Mouse (Mus musculus): ENCODE results near the gene 4921501E09Rik. TPM values are rescaled to one million over a fixed set of nuclear protein-coding genes. Genes with fewer than 3 reads are reported as not detected.

Gene 4921501E09Rik
- polyA plus RNA-seq (2014; fragmentation: Nextera tagmentation; extraction: Ambion mirVana), result not detected in 2 replicates

DNA sequence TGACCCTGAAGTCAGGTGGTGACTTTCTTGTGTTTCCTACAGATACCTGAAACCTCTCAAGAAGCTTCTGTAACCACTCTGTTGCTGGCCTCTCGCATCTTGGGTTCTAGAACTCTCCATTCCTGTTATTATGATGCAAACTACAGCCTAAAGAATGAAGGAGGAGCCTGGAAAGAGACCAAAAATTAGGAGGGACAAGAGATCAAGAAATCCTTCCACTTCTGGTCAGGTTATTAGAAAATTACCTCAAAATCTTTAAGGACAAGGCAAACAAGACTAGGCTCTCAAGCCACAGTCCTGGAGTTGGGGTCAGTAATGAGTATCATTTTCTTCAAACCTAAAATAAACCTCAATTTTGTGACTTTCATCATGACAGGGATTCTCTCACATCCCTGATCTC is at the start of gene 4921501E09Rik:
4921501E09Rik (minus strand) TSS at position 101 of the 400 bp plus-strand sequence.
- Histone ChIP-seq H3K4me1 (ENCODE audit: control insufficient read depth in 2 of 2, insufficient read depth in 2 of 2, low read length in 2 of 2) (no peaks in the 10 kb centered on the region), H3K27ac (replicated peaks in 1 of 2; ENCODE audit: control insufficient read depth in 1 of 2, insufficient read depth in 1 of 2, low read depth in 2 of 2, low read length in 2 of 2) (no peak within 1 kb of the TSS), H3K9ac (ENCODE audit: low read length) (no peak within 1 kb of the TSS), H3K27me3 (ENCODE audit: control insufficient read depth, insufficient read depth, low read length) (no peaks in the 10 kb centered on the region), H3K36me3 (ENCODE audit: control insufficient read depth, insufficient read depth, low read length) (no peaks in the 10 kb centered on the region), H3K4me3 (ENCODE audit: control insufficient read depth in 1 of 2, insufficient read depth in 1 of 2, low read depth in 1 of 2, low read length in 2 of 2) (no peak within 1 kb of the TSS), H3K9me3 (ENCODE audit: control insufficient read depth, low read length) (no peaks in the 10 kb centered on the region), H3K4me2 (ENCODE audit: low read length) (no peak within 1 kb of the TSS)
- 45% methylated on average over 1 of the region's 1 CpGs for WGBS
- ATAC-seq (ENCODE audit: insufficient number of reproducible peaks, insufficient read depth, low FRiP score, low read depth), result no peak

GRCm38 (mm10) chr17:33097396-33097795 is 29.5 kb upstream of the 4921501E09Rik start:
- no peak overlapping the region for H3K27ac ChIP-seq (replicated peaks in 1 of 2; ENCODE audit: control insufficient read depth in 1 of 2, insufficient read depth in 1 of 2, low read depth in 2 of 2, low read length in 2 of 2)
- peaks cover 3 to 8% of the 10 kb centered on the region in 2 experiments; a peak in 3 of 4 replicates for H3K4me1 ChIP-seq (ENCODE audit: control insufficient read depth in 2 of 2, insufficient read depth in 2 of 2, low read length in 2 of 2)
- no peaks in the 10 kb centered on the region for H3K9me3 ChIP-seq (ENCODE audit: control insufficient read depth, low read length)
- H3K9ac ChIP-seq (ENCODE audit: low read length), result no peak overlapping the region
- no peak overlapping the region for H3K4me2 ChIP-seq (ENCODE audit: low read length)
- no peak overlapping the region for H3K4me3 ChIP-seq (ENCODE audit: control insufficient read depth in 1 of 2, insufficient read depth in 1 of 2, low read depth in 1 of 2, low read length in 2 of 2)
- 91% methylated on average over 2 of the region's 2 CpGs for WGBS
- ATAC-seq (ENCODE audit: insufficient number of reproducible peaks, insufficient read depth, low FRiP score, low read depth), result no peak
- no peaks in the 10 kb centered on the region for H3K36me3 ChIP-seq (ENCODE audit: control insufficient read depth, insufficient read depth, low read length)
- H3K27me3 ChIP-seq (ENCODE audit: control insufficient read depth, insufficient read depth, low read length), result no peaks in the 10 kb centered on the region

DNA sequence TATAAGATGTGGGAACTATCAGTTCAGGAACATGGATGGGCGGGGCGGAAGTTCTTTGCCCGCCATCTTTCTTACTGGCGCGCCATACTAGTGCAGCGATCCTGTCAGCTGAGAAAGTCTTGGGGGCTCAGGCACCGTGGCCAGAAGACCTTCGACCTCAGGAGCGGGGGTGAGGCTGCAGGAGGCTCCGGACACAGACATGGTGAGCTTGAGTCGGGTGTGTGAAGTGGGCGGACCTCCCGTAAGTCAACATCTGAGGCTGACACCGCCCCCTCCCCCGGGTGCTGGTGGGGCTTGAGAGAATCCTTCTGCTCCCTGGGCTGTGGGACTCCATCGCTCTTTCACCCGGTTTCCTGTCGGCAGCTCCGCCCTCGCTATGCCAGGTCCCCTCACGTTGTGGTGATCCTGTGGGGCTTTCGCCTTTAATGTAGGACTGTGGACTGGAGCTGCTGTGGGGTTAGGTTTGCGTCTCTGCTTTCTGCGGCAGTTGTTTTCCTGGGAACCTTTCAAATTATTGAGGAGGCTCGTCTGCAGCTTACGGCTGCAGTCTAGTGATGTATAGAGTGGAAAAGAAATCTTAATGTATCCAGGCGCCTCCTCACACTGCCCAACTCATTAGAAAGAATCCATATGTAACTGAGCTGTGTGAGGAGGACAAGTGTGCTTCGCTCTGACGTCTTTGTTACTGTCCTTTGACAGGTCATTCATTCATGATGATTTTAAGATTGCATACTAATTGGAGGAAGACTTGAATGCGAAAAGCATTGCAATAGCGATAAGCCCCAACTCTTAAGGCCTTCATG is 24.7 kb upstream of the 4921501E09Rik start:
- Histone ChIP-seq H3K27ac (replicated peaks in 1 of 2; ENCODE audit: control insufficient read depth in 1 of 2, insufficient read depth in 1 of 2, low read depth in 2 of 2, low read length in 2 of 2) (peak overlapping the region; percentile 90 to 94), H3K9me3 (ENCODE audit: control insufficient read depth, low read length) (no peaks in the 10 kb centered on the region), H3K36me3 (ENCODE audit: control insufficient read depth, insufficient read depth, low read length) (no peaks in the 10 kb centered on the region), H3K4me3 (ENCODE audit: control insufficient read depth in 1 of 2, insufficient read depth in 1 of 2, low read depth in 1 of 2, low read length in 2 of 2) (peak overlapping the region; percentile 80 to 92), H3K27me3 (ENCODE audit: control insufficient read depth, insufficient read depth, low read length) (no peaks in the 10 kb centered on the region), H3K4me1 (ENCODE audit: control insufficient read depth in 2 of 2, insufficient read depth in 2 of 2, low read length in 2 of 2) (peaks cover 3 to 8% of the 10 kb centered on the region in 2 experiments; a peak in 3 of 4 replicates), H3K4me2 (ENCODE audit: low read length) (peak overlapping the region; percentile 78), H3K9ac (ENCODE audit: low read length) (peak overlapping the region; percentile 85)
- WGBS, result 2% methylated on average over 31 of the region's 31 CpGs
- ATAC-seq (ENCODE audit: insufficient number of reproducible peaks, insufficient read depth, low FRiP score, low read depth), result peak; percentile 60

- no peak for ATAC-seq (ENCODE audit: insufficient number of reproducible peaks, insufficient read depth, low FRiP score, low read depth)
- Histone ChIP-seq H3K4me3 (ENCODE audit: control insufficient read depth in 1 of 2, insufficient read depth in 1 of 2, low read depth in 1 of 2, low read length in 2 of 2) (no peak overlapping the region), H3K4me1 (ENCODE audit: control insufficient read depth in 2 of 2, insufficient read depth in 2 of 2, low read length in 2 of 2) (peaks cover 3 to 8% of the 10 kb centered on the region in 2 experiments; a peak in 3 of 4 replicates), H3K4me2 (ENCODE audit: low read length) (no peak overlapping the region), H3K9ac (ENCODE audit: low read length) (no peak overlapping the region), H3K27ac (replicated peaks in 1 of 2; ENCODE audit: control insufficient read depth in 1 of 2, insufficient read depth in 1 of 2, low read depth in 2 of 2, low read length in 2 of 2) (no peak overlapping the region), H3K36me3 (ENCODE audit: control insufficient read depth, insufficient read depth, low read length) (no peaks in the 10 kb centered on the region), H3K9me3 (ENCODE audit: control insufficient read depth, low read length) (no peaks in the 10 kb centered on the region), H3K27me3 (ENCODE audit: control insufficient read depth, insufficient read depth, low read length) (no peaks in the 10 kb centered on the region)
- 90% methylated on average over 1 of the region's 1 CpGs for WGBS
Measured at GRCm38 (mm10) chr17:33091630-33092029, 23.8 kb upstream of the 4921501E09Rik start.

- Histone ChIP-seq H3K36me3 (ENCODE audit: control insufficient read depth, insufficient read depth, low read length) (no peaks in the 10 kb centered on the region), H3K9me3 (ENCODE audit: control insufficient read depth, low read length) (no peaks in the 10 kb centered on the region), H3K27ac (replicated peaks in 1 of 2; ENCODE audit: control insufficient read depth in 1 of 2, insufficient read depth in 1 of 2, low read depth in 2 of 2, low read length in 2 of 2) (peak within 1 kb of the TSS; percentile 83 to 99), H3K27me3 (ENCODE audit: control insufficient read depth, insufficient read depth, low read length) (no peaks in the 10 kb centered on the region), H3K4me1 (ENCODE audit: control insufficient read depth in 2 of 2, insufficient read depth in 2 of 2, low read length in 2 of 2) (peaks cover 3 to 8% of the 10 kb centered on the region in 2 experiments; a peak in 3 of 4 replicates), H3K4me3 (ENCODE audit: control insufficient read depth in 1 of 2, insufficient read depth in 1 of 2, low read depth in 1 of 2, low read length in 2 of 2) (peak within 1 kb of the TSS; percentile 56 to 94), H3K9ac (ENCODE audit: low read length) (peak within 1 kb of the TSS; percentile 77), H3K4me2 (ENCODE audit: low read length) (peak within 1 kb of the TSS; percentile 76)
- 5% methylated on average over 34 of the region's 34 CpGs for WGBS
- ATAC-seq (ENCODE audit: insufficient number of reproducible peaks, insufficient read depth, low FRiP score, low read depth), result peak; percentile 85
Measured at GRCm38 (mm10) chr17:33089220-33089949, 21.5 kb upstream of the 4921501E09Rik start, which contains the start of gene Zfp563. Zfp563 (plus strand) TSS chr17:33089310.

DNA sequence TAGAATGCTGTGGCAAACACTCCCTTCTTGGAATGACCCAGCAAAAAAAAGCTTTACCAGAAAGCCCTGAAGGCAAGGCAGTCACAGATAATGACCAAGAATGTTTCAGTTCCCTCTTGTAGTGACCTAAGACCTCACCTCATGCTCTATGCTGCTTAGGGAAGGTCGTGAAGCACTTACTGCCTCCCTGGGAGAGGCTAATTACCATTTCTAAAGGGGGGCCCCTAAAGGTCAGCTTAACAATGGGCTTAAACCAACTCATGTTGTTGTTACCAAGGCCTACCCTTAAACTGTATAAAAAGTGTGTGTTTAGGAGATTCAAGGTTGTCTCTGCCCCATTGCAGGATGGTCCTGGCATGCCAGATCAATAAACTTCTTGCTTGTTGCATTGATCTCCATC is 4.9 kb downstream of the 4921501E09Rik start:
- Histone ChIP-seq H3K9me3 (ENCODE audit: control insufficient read depth, low read length) (no peaks in the 10 kb centered on the region), H3K4me3 (ENCODE audit: control insufficient read depth in 1 of 2, insufficient read depth in 1 of 2, low read depth in 1 of 2, low read length in 2 of 2) (no peak overlapping the region), H3K27ac (replicated peaks in 1 of 2; ENCODE audit: control insufficient read depth in 1 of 2, insufficient read depth in 1 of 2, low read depth in 2 of 2, low read length in 2 of 2) (no peak overlapping the region), H3K36me3 (ENCODE audit: control insufficient read depth, insufficient read depth, low read length) (no peaks in the 10 kb centered on the region), H3K4me2 (ENCODE audit: low read length) (no peak overlapping the region), H3K9ac (ENCODE audit: low read length) (no peak overlapping the region), H3K27me3 (ENCODE audit: control insufficient read depth, insufficient read depth, low read length) (no peaks in the 10 kb centered on the region), H3K4me1 (ENCODE audit: control insufficient read depth in 2 of 2, insufficient read depth in 2 of 2, low read length in 2 of 2) (no peaks in the 10 kb centered on the region)
- 0% methylated on average over 1 of the region's 1 CpGs for WGBS
- ATAC-seq (ENCODE audit: insufficient number of reproducible peaks, insufficient read depth, low FRiP score, low read depth), result no peak

DNA sequence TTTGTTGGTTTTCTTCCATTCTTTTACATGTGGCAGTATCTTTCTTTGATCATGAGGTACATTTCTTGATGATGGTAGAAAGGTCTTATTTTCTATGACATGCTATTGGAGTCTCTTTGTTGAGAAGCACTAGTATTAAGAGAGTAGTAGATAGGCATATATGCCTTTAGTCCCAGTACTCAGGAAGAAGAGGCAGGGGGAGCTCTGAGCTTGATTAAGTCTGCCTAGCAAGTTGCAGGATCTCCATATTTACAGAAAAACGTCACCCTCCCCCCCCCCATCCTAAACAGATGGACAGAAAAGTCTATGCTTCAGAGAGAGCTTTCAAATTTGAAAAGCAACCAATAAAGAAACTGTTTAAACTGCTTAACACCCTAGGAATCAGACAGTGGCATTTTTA is 9.1 kb downstream of the 4921501E09Rik start:
- no peak overlapping the region for H3K4me3 ChIP-seq (ENCODE audit: control insufficient read depth in 1 of 2, insufficient read depth in 1 of 2, low read depth in 1 of 2, low read length in 2 of 2)
- H3K9me3 ChIP-seq (ENCODE audit: control insufficient read depth, low read length), result no peaks in the 10 kb centered on the region
- H3K4me2 ChIP-seq (ENCODE audit: low read length), result no peak overlapping the region
- H3K27ac ChIP-seq (replicated peaks in 1 of 2; ENCODE audit: control insufficient read depth in 1 of 2, insufficient read depth in 1 of 2, low read depth in 2 of 2, low read length in 2 of 2), result no peak overlapping the region
- no peak for ATAC-seq (ENCODE audit: insufficient number of reproducible peaks, insufficient read depth, low FRiP score, low read depth)
- no peak overlapping the region for H3K9ac ChIP-seq (ENCODE audit: low read length)
- WGBS, result 0% methylated on average over 1 of the region's 1 CpGs
- no peaks in the 10 kb centered on the region for H3K4me1 ChIP-seq (ENCODE audit: control insufficient read depth in 2 of 2, insufficient read depth in 2 of 2, low read length in 2 of 2)
- H3K27me3 ChIP-seq (ENCODE audit: control insufficient read depth, insufficient read depth, low read length), result no peaks in the 10 kb centered on the region
- H3K36me3 ChIP-seq (ENCODE audit: control insufficient read depth, insufficient read depth, low read length), result no peaks in the 10 kb centered on the region
